ENCODE assay signal across 47 mouse cellular contexts in genomic region chr11:99630890-99631289, GRCm38 (mm10). TPM values are rescaled to one million over a fixed set of nuclear protein-coding genes. Genes with fewer than 3 reads are reported as not detected.
"Had no signal": no experiment of that assay in that cellular context is flagged by ENCODE, and none has a peak within 500 bp of the region (broad histone marks: within the 10 kb centered on the region; RNA-seq: fewer than 3 reads in every experiment).

No protein-coding gene starts in this region.

- DNase-seq: left cerebral cortex, postnatal 4 days; liver; liver, embryonic 13.5 days; liver, postnatal 0 days; lung, adult 18-20 months; lung, adult 2 months; lung, embryonic 14.5 days; lung, postnatal 10 days; lung, postnatal 14 days; lung, postnatal 36 days; lung, postnatal 4 days; midbrain, embryonic 14.5 days had no signal

- H3K27ac ChIP-seq: left cerebral cortex, adult 2 months; limb, embryonic 10.5 days; limb, embryonic 12.5 days; limb, embryonic 13.5 days; limb, embryonic 15.5 days; liver, embryonic 12.5 days; liver, embryonic 13.5 days; liver, embryonic 14.5 days; liver, embryonic 15.5 days; lung, embryonic 15.5 days; macrophage; midbrain, embryonic 10.5 days; midbrain, embryonic 12.5 days; midbrain, embryonic 13.5 days; midbrain, embryonic 15.5 days had no signal

- H3K36me3 ChIP-seq: limb, embryonic 10.5 days; limb, embryonic 12.5 days; limb, embryonic 13.5 days; limb, embryonic 15.5 days; liver, embryonic 12.5 days; liver, embryonic 13.5 days; liver, embryonic 15.5 days; lung, embryonic 15.5 days; midbrain, embryonic 10.5 days; midbrain, embryonic 12.5 days; midbrain, embryonic 13.5 days; midbrain, embryonic 15.5 days had no signal

- H3K4me2 ChIP-seq: limb, embryonic 12.5 days; limb, embryonic 13.5 days; limb, embryonic 15.5 days; liver, embryonic 11.5 days; liver, embryonic 12.5 days; liver, embryonic 13.5 days; liver, embryonic 15.5 days; lung, embryonic 14.5 days; lung, embryonic 15.5 days; midbrain, embryonic 11.5 days; midbrain, embryonic 12.5 days; midbrain, embryonic 13.5 days; midbrain, embryonic 15.5 days had no signal

- H3K4me1 ChIP-seq: limb, embryonic 12.5 days; limb, embryonic 13.5 days; liver, embryonic 12.5 days; liver, embryonic 13.5 days; liver, embryonic 15.5 days; lung, embryonic 15.5 days; megakaryocyte, embryonic 14.5 days; midbrain, embryonic 13.5 days had no signal

- H3K9me3 ChIP-seq: limb, embryonic 10.5 days; limb, embryonic 12.5 days; limb, embryonic 13.5 days; limb, embryonic 15.5 days; liver, embryonic 12.5 days; liver, embryonic 13.5 days; liver, embryonic 15.5 days; lung, embryonic 15.5 days; megakaryocyte, embryonic 14.5 days; midbrain, embryonic 10.5 days; midbrain, embryonic 12.5 days; midbrain, embryonic 13.5 days; midbrain, embryonic 15.5 days had no signal

- H3K4me3 ChIP-seq: left cerebral cortex, adult 2 months; limb, embryonic 10.5 days; limb, embryonic 12.5 days; limb, embryonic 13.5 days; limb, embryonic 15.5 days; liver, embryonic 12.5 days; liver, embryonic 13.5 days; liver, embryonic 15.5 days; lung, embryonic 15.5 days; megakaryocyte, embryonic 14.5 days; midbrain, embryonic 10.5 days; midbrain, embryonic 12.5 days; midbrain, embryonic 13.5 days; midbrain, embryonic 15.5 days; myocyte had no signal

- H3K9ac ChIP-seq: limb, embryonic 12.5 days; limb, embryonic 13.5 days; limb, embryonic 15.5 days; liver, embryonic 12.5 days; liver, embryonic 13.5 days; liver, embryonic 14.5 days; liver, embryonic 15.5 days; liver, postnatal 0 days; lung, embryonic 14.5 days; lung, embryonic 15.5 days; midbrain, embryonic 12.5 days; midbrain, embryonic 13.5 days; midbrain, embryonic 15.5 days had no signal

- H3K27me3 ChIP-seq: liver, embryonic 12.5 days; liver, embryonic 13.5 days; liver, embryonic 15.5 days; lung, embryonic 15.5 days; megakaryocyte, embryonic 14.5 days; midbrain, embryonic 12.5 days; midbrain, embryonic 13.5 days; midbrain, embryonic 15.5 days had no signal

- ATAC-seq: liver, embryonic 12.5 days; liver, postnatal 0 days; lung, postnatal 0 days; midbrain, embryonic 13.5 days; midbrain, embryonic 15.5 days; midbrain, embryonic 16.5 days had no signal

RNA-seq across cellular contexts. Expression of gene Krtap4-1, which starts 2.9 kb away (rescaled TPM):
- total RNA-seq: left cerebral cortex, adult 2 months; left cerebral cortex, adult 8-10 months; left cerebral cortex, postnatal 10 days; left cerebral cortex, postnatal 14 days; left cerebral cortex, postnatal 25 days; left cerebral cortex, postnatal 36 days; left cerebral cortex, postnatal 4 days; liver, adult 2 months; megakaryocyte progenitor cell, adult 5-6 weeks; megakaryocyte, adult 5-6 weeks; megakaryocyte-erythroid progenitor cell, adult 5-6 weeks; midbrain, postnatal 0 days; monocyte, adult 5-6 weeks had no signal
- polyA plus RNA-seq: limb, embryonic 10.5 days; limb, embryonic 11.5 days; limb, embryonic 12.5 days; limb, embryonic 13.5 days; limb, embryonic 14.5 days; limb, embryonic 15.5 days; liver, adult 2 months; liver, embryonic 11.5 days; liver, embryonic 12.5 days; liver, embryonic 13.5 days; liver, embryonic 14.5 days; liver, embryonic 15.5 days; liver, embryonic 16.5 days; liver, postnatal 0 days; lung, adult 2 months; lung, embryonic 14.5 days; lung, embryonic 15.5 days; lung, embryonic 16.5 days; lung, postnatal 0 days; macrophage; midbrain, embryonic 10.5 days; midbrain, embryonic 11.5 days; midbrain, embryonic 12.5 days; midbrain, embryonic 13.5 days; midbrain, embryonic 14.5 days; midbrain, embryonic 15.5 days; midbrain, embryonic 16.5 days; midbrain, postnatal 0 days; myocyte had no signal

RNA-seq across cellular contexts. Expression of gene Krtap4-2, which starts 4.0 kb away (rescaled TPM):
- total RNA-seq: left cerebral cortex, adult 2 months; left cerebral cortex, adult 8-10 months; left cerebral cortex, postnatal 10 days; left cerebral cortex, postnatal 14 days; left cerebral cortex, postnatal 25 days; left cerebral cortex, postnatal 36 days; left cerebral cortex, postnatal 4 days; liver, adult 2 months; megakaryocyte progenitor cell, adult 5-6 weeks; megakaryocyte, adult 5-6 weeks; megakaryocyte-erythroid progenitor cell, adult 5-6 weeks; midbrain, postnatal 0 days; monocyte, adult 5-6 weeks had no signal
- polyA plus RNA-seq: limb, embryonic 10.5 days; limb, embryonic 11.5 days; limb, embryonic 12.5 days; limb, embryonic 13.5 days; limb, embryonic 14.5 days; limb, embryonic 15.5 days; liver, adult 2 months; liver, embryonic 11.5 days; liver, embryonic 12.5 days; liver, embryonic 13.5 days; liver, embryonic 14.5 days; liver, embryonic 15.5 days; liver, embryonic 16.5 days; liver, postnatal 0 days; lung, adult 2 months; lung, embryonic 14.5 days; lung, embryonic 15.5 days; lung, embryonic 16.5 days; lung, postnatal 0 days; macrophage; midbrain, embryonic 10.5 days; midbrain, embryonic 11.5 days; midbrain, embryonic 12.5 days; midbrain, embryonic 13.5 days; midbrain, embryonic 14.5 days; midbrain, embryonic 15.5 days; midbrain, postnatal 0 days; myocyte had no signal

RNA-seq across cellular contexts. Expression of gene Gm11562, which starts 10.7 kb away (rescaled TPM):
- total RNA-seq: left cerebral cortex, adult 2 months; left cerebral cortex, adult 8-10 months; left cerebral cortex, postnatal 10 days; left cerebral cortex, postnatal 14 days; left cerebral cortex, postnatal 25 days; left cerebral cortex, postnatal 36 days; left cerebral cortex, postnatal 4 days; liver, adult 2 months; megakaryocyte progenitor cell, adult 5-6 weeks; megakaryocyte, adult 5-6 weeks; megakaryocyte-erythroid progenitor cell, adult 5-6 weeks; midbrain, postnatal 0 days; monocyte, adult 5-6 weeks had no signal
- polyA plus RNA-seq: limb, embryonic 10.5 days; limb, embryonic 11.5 days; limb, embryonic 12.5 days; limb, embryonic 13.5 days; limb, embryonic 14.5 days; limb, embryonic 15.5 days; liver, adult 2 months; liver, embryonic 11.5 days; liver, embryonic 12.5 days; liver, embryonic 13.5 days; liver, embryonic 14.5 days; liver, embryonic 15.5 days; liver, embryonic 16.5 days; liver, postnatal 0 days; lung, adult 2 months; lung, embryonic 14.5 days; lung, embryonic 15.5 days; lung, embryonic 16.5 days; lung, postnatal 0 days; macrophage; midbrain, embryonic 10.5 days; midbrain, embryonic 11.5 days; midbrain, embryonic 12.5 days; midbrain, embryonic 13.5 days; midbrain, embryonic 14.5 days; midbrain, embryonic 15.5 days; midbrain, embryonic 16.5 days; midbrain, postnatal 0 days; myocyte had no signal

RNA-seq across cellular contexts. Expression of gene Krtap4-7, which starts 13.0 kb away (rescaled TPM):
- total RNA-seq: left cerebral cortex, adult 2 months; left cerebral cortex, adult 8-10 months; left cerebral cortex, postnatal 10 days; left cerebral cortex, postnatal 14 days; left cerebral cortex, postnatal 25 days; left cerebral cortex, postnatal 36 days; left cerebral cortex, postnatal 4 days; liver, adult 2 months; megakaryocyte progenitor cell, adult 5-6 weeks; megakaryocyte, adult 5-6 weeks; megakaryocyte-erythroid progenitor cell, adult 5-6 weeks; midbrain, postnatal 0 days; monocyte, adult 5-6 weeks had no signal
- polyA plus RNA-seq: limb, embryonic 10.5 days; limb, embryonic 11.5 days; limb, embryonic 12.5 days; limb, embryonic 13.5 days; limb, embryonic 14.5 days; limb, embryonic 15.5 days; liver, adult 2 months; liver, embryonic 11.5 days; liver, embryonic 12.5 days; liver, embryonic 13.5 days; liver, embryonic 14.5 days; liver, embryonic 15.5 days; liver, embryonic 16.5 days; liver, postnatal 0 days; lung, adult 2 months; lung, embryonic 14.5 days; lung, embryonic 15.5 days; lung, embryonic 16.5 days; lung, postnatal 0 days; macrophage; midbrain, embryonic 10.5 days; midbrain, embryonic 11.5 days; midbrain, embryonic 12.5 days; midbrain, embryonic 13.5 days; midbrain, embryonic 14.5 days; midbrain, embryonic 15.5 days; midbrain, embryonic 16.5 days; midbrain, postnatal 0 days; myocyte had no signal

RNA-seq across cellular contexts. Expression of gene Krtap2-4, which starts 16.2 kb away (rescaled TPM):
- total RNA-seq: left cerebral cortex, adult 2 months; left cerebral cortex, adult 8-10 months; left cerebral cortex, postnatal 10 days; left cerebral cortex, postnatal 14 days; left cerebral cortex, postnatal 25 days; left cerebral cortex, postnatal 36 days; left cerebral cortex, postnatal 4 days; liver, adult 2 months; megakaryocyte progenitor cell, adult 5-6 weeks; megakaryocyte, adult 5-6 weeks; megakaryocyte-erythroid progenitor cell, adult 5-6 weeks; midbrain, postnatal 0 days; monocyte, adult 5-6 weeks had no signal
- polyA plus RNA-seq: limb, embryonic 10.5 days; limb, embryonic 11.5 days; limb, embryonic 12.5 days; limb, embryonic 13.5 days; limb, embryonic 14.5 days; limb, embryonic 15.5 days; liver, adult 2 months; liver, embryonic 11.5 days; liver, embryonic 12.5 days; liver, embryonic 13.5 days; liver, embryonic 14.5 days; liver, embryonic 15.5 days; liver, embryonic 16.5 days; liver, postnatal 0 days; lung, adult 2 months; lung, embryonic 14.5 days; lung, embryonic 15.5 days; lung, embryonic 16.5 days; lung, postnatal 0 days; macrophage; midbrain, embryonic 10.5 days; midbrain, embryonic 11.5 days; midbrain, embryonic 12.5 days; midbrain, embryonic 13.5 days; midbrain, embryonic 14.5 days; midbrain, embryonic 15.5 days; midbrain, embryonic 16.5 days; midbrain, postnatal 0 days; myocyte had no signal
